Mouse (Mus musculus): Measurements from ENCODE around the gene Gm6401. TPM values are rescaled to one million over a fixed set of nuclear protein-coding genes. Genes with fewer than 3 reads are reported as not detected.

Gm6401 gene
- polyA plus RNA-seq (2015; fragmentation: Illumina TruSeq; extraction: RNeasy Lipid Tissue Mini Kit (QIAGEN cat#74804); ENCODE audit: insufficient read depth, low replicate concordance): not detected

DNA sequence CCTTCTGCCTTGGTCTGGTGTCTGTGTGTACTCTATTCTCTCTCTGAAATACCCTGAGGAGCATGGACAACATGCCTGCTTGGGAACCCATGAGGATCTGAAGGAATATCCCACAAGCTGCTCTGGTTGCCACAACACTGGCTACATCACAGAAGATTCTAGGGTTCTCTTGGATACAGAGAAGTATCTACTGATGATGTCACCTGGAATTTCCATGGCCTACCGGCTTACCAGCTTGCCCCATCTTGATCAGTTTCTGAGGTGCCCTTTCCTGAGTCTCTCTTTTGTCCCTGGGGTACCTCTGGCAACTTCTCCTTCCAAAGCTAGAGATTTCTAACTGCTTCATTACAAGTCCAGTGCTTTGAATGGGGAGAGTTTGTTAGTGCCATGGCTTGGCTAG is at the start of gene Gm6401:
Gene Gm6401, minus strand, starts transcription at position 101 of the 400 bp plus-strand sequence.

DNA sequence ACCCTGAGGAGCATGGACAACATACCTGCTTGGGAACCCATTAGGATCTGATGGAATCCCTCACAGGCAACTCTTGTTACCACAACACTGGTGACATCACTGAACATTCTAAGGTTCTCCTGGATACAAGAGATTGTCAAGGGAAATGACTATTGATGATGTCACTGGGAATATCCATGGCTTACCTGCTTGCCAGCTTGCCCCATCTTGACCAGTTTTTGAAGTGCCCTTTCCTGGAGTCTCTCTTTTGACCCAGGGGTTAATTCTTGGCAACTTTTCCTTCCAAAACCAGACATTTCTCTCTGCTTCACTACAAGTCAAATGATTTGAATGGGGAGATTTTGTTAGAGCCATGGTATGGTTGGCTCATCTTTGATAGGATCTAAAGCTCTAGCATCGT is 15.5 kb upstream of the Gm6401 start, which contains the start of gene Gm3543:
Gene Gm3543, minus strand, starts transcription at position 101 of the 400 bp plus-strand sequence.

DNA sequence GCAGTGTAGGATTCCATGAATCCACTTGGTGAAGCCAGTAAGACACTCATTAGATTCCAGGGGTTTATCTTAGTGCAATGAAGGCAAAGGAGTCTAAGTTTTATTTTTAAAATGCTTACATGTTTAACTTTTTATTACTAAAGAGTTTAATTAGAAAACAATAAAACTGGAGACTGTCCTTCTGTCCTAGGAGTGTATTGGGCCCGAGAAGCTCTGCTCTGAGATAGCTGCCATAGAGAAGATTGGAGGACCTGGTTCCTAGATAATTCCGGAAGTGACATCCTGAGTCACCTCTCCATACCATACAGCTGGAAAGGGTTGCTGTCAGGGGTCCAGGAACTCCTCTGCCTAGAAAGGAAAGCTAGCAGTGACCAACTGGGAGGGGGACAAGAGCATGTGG is 24.0 kb downstream of the Gm6401 start, which contains the start of gene 1700024B05Rik:
Gene 1700024B05Rik, plus strand, starts transcription at position 301 of the 400 bp plus-strand sequence.

GRCm38 (mm10) chr14:41924649-41925048 is 43.1 kb downstream of the Gm6401 start, which contains the start of gene 1700049E17Rik1:
1700049E17Rik1 (plus strand) TSS chr14:41924949.

Other genes with a start within 250 kb of the Gm6401 start
- gene Gm7929, start 217.3 kb downstream of the Gm6401 start, polyA plus RNA-seq (2015; fragmentation: Illumina TruSeq; extraction: RNeasy Lipid Tissue Mini Kit (QIAGEN cat#74804); ENCODE audit: insufficient read depth, low replicate concordance): not detected
- not detected for gene Gm47189, start 195.5 kb downstream of the Gm6401 start, polyA plus RNA-seq (2015; fragmentation: Illumina TruSeq; extraction: RNeasy Lipid Tissue Mini Kit (QIAGEN cat#74804); ENCODE audit: insufficient read depth, low replicate concordance)
- not detected for gene Gm7980, start 60.6 kb downstream of the Gm6401 start, polyA plus RNA-seq (2015; fragmentation: Illumina TruSeq; extraction: RNeasy Lipid Tissue Mini Kit (QIAGEN cat#74804); ENCODE audit: insufficient read depth, low replicate concordance)
- not detected for gene 1700049E17Rik1, start 43.0 kb downstream of the Gm6401 start, polyA plus RNA-seq (2015; fragmentation: Illumina TruSeq; extraction: RNeasy Lipid Tissue Mini Kit (QIAGEN cat#74804); ENCODE audit: insufficient read depth, low replicate concordance)
- not detected for gene 1700024B05Rik, start 23.9 kb downstream of the Gm6401 start, polyA plus RNA-seq (2015; fragmentation: Illumina TruSeq; extraction: RNeasy Lipid Tissue Mini Kit (QIAGEN cat#74804); ENCODE audit: insufficient read depth, low replicate concordance)
- gene Gm3543, start 15.4 kb upstream of the Gm6401 start, polyA plus RNA-seq (2015; fragmentation: Illumina TruSeq; extraction: RNeasy Lipid Tissue Mini Kit (QIAGEN cat#74804); ENCODE audit: insufficient read depth, low replicate concordance): not detected
- not detected for gene Gm7951, start 149.4 kb upstream of the Gm6401 start, polyA plus RNA-seq (2015; fragmentation: Illumina TruSeq; extraction: RNeasy Lipid Tissue Mini Kit (QIAGEN cat#74804); ENCODE audit: insufficient read depth, low replicate concordance)
- not detected for gene Gm17027, start 194.7 kb upstream of the Gm6401 start, polyA plus RNA-seq (2015; fragmentation: Illumina TruSeq; extraction: RNeasy Lipid Tissue Mini Kit (QIAGEN cat#74804); ENCODE audit: insufficient read depth, low replicate concordance)
- gene Gm3573, start 222.9 kb upstream of the Gm6401 start, polyA plus RNA-seq (2015; fragmentation: Illumina TruSeq; extraction: RNeasy Lipid Tissue Mini Kit (QIAGEN cat#74804); ENCODE audit: insufficient read depth, low replicate concordance): not detected